Mouse (Mus musculus) adrenal gland, adult 18-20 months (tissue): Measurements from ENCODE around the gene Ephb4. TPM values are rescaled to one million over a fixed set of nuclear protein-coding genes. Genes with fewer than 3 reads are reported as not detected.

ENCODE experiments used
- DNase-seq, 2 experiments: peaks; one replicate each; pipeline ENCODE4 v3.0.0; 2021 to 2022; ENCODE audit warnings: low spot score in 2 of 2
- total RNA-seq, 2 experiments: library from RNA; stranded (reverse); gene quantifications; 1 replicate in 1 of 2; 2 replicates in 1 of 2; pipeline ENCODE4 v1.2.3; 2021

Ephb4 gene
- total RNA-seq, 2 experiments from 2014 or later, result 42.4 to 47.0 TPM

DNA sequence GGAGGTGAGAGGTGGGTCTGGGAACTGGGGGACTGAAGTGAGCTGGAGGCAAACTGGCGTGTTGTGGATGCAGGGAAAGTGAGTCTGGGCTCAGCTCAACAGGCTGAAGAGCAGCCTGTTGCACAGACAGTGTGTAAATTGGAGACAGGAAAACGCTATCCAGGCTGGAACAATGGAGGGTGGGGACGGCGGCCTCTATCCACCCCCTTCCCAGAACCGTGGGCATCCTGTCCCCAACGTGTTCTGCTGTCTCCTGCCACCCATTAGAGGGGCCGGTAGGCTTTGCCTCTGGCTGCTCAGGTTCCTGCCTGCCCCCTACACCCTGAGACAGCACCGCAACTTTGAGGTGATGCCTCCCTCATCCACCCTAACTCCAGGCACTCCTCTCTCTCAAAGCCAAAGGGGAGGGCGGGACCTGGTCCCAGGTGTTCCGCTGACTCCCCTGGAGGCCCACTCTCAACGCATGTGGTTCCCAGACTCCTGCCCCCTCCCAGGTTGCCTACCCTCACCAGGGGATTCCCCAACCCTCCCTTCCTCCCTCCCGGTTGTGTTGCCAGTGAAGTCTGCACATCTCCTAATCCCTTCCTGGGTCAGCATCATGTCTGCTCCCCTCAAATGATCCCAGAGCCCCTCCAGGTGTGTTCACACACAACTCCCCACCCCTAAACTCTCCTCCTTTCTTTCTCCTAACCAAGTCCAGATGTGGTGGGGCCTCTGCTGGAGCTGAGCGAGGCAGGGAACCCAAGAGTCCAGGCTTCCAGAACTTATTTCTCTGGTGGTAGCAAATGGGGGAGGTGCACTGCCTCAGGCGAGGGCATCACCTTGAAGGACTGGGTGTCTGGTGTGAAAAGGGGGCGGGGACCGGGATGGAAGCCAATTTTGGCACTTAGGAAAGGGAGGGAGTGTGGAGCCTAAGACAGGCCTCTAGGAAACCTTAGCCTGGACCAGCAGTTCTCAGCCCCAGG lies 2.4 kb downstream of the Ephb4 start:
- DNase-seq, result no peak

DNA sequence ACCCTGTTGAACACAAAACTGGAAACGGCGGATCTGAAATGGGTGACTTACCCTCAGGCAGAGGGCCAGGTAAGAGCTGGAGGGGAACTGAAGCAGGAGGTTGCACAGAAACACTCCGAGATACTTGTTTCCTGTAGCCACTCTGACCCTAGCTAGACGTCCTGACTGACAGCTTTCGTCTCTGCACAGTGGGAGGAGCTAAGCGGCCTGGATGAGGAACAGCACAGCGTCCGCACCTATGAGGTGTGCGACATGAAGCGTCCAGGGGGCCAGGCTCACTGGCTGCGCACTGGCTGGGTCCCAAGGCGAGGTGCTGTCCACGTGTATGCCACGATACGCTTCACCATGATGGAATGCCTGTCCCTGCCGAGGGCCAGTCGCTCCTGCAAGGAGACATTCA lies 4.2 kb downstream of the Ephb4 start:
- DNase-seq, result no peak

DNA sequence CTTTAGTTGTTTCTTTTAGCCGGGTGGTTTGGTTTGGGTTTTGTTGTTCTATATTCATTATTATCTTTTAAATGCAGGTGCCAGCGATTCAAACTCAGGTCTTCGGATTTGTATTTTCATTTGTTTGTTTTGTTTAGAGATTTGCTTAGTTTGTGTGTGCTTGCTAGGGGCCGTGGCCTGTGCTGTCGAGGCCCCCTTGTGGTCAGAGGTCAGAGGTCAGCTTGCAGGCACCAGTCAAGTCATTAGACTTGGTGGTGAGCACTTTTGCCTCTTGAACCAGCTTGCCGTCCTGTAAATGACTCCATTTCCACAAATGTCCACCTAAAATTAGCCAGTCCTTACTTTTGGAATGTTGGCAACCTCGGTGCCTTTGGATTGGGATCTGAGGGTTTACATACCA lies 8.5 kb downstream of the Ephb4 start:
- DNase-seq, result no peak

DNA sequence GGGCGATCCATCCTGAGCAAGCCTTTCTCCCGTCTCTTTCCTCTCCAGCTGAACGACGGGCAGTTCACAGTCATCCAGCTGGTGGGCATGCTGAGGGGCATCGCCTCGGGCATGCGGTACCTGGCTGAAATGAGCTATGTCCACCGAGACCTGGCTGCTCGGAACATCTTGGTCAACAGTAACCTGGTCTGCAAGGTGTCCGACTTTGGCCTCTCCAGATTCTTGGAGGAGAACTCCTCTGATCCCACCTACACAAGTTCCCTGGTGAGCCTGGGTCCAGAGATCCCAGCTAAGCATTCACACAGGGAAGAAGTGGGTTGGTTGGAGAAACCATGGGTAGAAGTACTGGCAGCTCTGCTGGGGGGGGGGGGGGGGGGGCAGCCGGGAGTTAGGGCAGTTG lies 19.8 kb downstream of the Ephb4 start:
- no peak for DNase-seq

DNA sequence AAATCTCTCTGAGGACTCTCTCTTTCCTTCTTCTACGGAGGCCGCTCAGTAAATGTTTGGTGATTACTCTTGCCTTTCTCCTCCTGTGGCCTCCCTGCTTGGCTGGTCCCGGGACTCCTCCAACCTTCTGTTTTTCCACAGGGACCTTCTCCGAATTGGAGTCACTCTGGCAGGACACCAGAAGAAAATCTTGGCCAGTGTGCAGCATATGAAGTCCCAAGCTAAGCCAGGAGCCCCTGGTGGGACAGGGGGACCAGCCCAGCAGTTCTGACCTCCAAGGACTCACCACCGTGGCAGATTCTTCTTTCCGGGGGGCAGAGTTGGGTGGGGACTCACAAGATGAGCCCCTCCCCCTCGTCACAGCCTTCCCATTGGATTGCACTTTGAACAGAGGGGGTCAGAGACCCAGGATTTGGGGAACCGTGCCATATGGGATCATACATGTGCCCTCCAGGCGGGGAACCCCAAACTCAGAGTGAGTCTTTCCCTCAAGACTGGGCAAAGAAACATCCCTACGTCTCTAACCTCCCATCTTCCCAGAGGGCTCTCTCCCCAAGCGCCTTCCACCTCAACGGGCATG lies 23.6 kb downstream of the Ephb4 start:
- no peak for DNase-seq

DNA sequence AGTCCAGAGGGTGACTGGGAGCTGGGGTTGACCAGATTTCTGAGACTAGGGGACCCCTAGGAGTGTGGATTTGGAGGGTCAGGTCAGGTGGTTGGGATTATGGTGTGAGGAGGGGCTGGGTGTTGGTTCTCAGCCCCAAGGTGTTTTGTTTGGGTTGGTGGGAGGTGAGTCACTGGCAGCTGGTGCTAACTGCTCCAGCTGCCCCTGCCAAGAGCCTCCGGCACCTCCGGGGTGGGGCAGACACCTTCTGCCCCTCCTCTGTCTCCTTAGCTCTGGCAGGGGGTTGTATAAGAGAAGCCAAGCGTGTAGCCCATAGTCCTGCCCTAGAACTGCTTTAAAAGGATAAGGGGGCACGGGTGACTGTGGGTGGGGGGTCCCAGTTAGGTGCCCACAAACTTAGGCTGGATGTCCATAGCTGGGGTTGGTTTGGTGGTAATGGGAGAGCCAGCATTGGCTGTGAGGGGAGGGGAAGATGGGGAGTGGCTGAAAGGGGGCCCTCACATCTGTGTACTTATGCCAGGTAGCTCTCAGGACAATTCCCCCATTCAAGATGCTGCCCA lies 24.7 kb downstream of the Ephb4 start:
- DNase-seq, result no peak

DNA sequence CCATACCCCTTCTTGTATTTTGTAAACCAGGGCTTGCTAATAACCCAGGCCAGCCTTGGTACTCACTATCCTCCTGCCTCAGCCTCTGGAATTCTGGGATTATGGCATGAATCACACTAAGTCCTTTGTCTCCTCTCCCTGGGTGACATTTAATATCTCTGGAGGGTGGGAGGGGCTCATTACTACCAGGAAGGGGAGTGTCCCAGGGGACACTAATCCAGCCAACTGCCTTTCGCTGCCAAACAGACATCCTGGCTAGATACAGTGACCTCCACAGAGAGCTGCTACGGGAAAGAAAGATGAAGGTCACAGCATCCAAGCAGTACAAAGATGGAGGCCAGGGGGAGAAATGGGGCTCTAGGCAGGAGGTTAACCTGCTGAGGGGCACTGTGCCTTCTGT lies 25.7 kb downstream of the Ephb4 start:
- DNase-seq, result no peak

DNA sequence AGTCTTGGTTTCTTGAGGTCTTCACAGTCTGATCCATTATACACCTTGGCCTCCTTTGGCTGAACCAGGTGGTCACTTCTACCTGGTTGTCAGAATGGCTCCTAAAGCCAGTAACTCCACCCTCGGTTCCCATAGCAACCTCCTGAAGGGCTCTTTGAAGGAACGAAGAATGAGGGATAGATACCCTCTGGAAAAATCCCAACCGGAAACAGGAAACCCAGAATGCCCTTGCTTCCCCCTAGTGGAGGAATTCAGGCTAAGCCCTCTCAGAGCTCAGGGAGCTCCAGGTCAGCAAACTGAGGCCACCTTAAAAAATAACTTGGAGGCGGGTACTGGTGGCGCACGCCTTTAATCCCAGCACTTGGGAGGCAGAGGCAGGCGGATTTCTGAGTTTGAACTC lies 26.3 kb downstream of the Ephb4 start:
- no peak for DNase-seq

DNA sequence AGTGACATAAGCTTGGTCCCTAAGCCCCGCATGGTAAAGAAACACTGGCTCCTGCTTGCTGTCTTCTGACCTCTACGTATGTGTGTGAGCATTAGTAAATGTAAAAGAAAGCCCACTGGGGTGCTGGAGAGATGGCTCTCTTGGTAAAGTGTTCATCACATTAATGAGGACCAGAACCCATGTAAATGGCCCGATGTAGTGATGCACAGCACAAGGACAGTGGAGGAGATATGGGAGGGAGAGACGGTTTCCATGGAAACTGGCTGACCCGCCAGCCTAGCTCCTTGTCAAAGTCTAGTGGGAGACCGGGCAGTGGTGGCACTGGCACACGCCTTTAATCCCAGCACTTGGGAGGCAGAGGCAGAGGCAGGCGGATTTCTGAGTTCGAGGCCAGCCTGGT lies 26.8 kb downstream of the Ephb4 start:
- DNase-seq, result no peak

DNA sequence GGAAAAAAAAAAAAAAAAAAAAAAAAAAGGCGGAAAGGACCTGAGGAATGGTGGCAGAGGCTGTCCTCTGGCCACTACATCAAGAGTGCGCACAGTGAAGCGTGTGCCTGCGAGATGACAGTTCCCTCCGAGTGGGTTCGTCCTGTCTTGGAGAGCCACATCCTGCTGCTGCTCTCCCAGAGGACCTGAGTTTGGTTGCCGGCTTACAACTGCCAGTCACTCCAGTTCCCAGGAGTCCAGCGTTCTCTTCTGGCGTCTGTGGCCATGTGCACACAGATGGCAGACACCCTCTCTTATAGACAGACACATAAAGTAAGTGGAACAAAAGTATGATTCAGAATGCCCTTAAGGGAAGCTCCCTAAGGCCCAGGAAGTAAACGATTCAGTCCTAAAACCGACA lies 27.3 kb downstream of the Ephb4 start:
- DNase-seq, result no peak

DNA sequence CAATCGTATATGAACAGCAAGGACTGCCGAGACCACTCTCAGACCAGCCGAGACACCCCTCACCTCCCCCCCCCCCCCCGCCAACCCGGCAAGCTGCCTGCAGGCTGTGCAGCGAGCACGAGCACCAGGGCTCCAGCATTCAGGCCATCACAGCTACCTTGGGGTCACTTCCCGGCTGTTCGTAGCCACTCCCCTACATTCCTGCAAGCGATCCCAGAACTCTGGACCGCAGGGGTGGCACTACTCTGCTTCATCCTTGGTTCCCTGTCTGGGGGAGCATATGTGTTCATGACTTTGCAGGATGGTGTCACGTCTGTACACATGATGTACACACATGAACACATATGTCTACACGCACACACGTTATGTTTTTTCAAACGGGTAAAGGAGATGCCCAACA lies 27.7 kb downstream of the Ephb4 start:
- no peak for DNase-seq

DNA sequence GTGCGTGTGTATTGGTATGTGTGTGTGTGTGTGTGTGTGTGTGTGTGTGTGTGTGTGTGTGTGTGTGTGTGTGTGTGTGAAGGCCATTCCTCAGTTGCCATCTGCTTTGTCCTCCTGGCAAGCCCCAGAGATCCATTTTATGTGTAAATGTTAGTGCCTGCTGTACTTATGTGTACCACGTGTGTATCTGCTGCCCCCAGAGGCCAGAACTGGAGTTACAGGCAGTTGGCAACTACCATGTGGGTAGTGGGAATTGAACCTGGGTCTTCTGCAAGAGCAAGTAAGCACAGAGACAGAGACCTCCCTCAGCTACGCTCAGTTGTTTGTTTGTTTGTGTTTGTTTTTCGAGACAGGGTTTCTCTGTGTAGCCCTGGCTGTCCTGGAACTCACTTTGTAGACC lies 31.2 kb downstream of the Ephb4 start:
- DNase-seq, result peak; percentile 46 to 62

DNA sequence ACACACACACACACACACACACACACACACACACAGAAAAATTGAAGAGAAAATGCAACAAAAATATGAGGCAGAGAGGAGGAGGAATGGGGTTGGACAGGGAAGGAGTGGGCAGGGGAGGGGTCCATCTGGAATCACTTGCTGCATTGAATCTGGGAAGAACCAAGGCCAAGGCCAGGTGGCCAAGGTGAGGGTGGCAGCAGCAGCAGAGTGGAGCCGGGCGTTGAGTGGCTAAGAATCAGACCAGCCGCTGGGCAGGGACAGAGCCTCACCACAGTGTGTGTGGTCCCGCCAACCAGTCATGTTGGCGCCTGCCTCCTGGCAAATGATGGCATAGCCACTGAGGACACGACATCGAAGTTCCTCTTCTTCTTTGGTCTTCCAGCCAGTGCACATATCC lies 33.5 kb downstream of the Ephb4 start:
- DNase-seq, result no peak

DNA sequence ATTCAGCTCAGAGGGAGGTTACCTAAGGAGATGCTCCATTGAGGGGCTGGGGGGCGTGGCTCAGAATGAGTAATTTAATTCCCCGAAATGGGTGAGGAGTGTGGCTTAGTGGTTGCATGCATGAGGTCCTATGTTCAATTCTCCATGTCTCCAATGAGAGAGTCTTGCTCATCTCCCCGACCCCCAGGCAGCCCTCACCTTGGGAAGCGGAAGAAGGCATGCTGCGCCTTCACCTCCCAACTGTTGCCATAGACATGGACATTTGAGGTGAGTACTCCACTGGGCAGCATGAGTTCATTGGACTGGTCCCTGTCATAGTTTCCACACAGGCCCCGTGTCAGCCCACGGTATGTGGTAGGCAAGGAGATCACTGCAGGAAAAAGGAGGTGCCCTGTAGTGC lies 36.8 kb downstream of the Ephb4 start:
- DNase-seq, result no peak

DNA sequence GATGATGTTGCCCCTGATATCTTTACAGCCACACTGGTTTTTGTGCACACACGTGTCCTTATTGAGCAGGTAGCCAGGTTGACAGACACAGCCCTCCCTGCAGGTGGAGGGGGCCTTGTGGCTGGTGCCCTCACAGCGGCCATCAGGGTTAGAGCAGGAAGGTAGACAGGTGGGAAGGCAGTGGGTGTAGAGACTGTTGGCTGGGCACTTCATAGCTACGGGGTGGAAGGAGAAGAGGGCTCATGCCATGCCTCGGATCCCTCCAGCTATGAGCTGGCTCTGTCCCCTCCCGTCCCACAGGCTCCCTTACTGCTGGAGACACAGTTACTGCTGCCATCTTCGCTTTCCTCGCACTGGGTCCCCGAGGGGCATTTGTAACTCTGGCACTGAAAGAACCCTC lies 41.7 kb downstream of the Ephb4 start:
- no peak for DNase-seq

DNA sequence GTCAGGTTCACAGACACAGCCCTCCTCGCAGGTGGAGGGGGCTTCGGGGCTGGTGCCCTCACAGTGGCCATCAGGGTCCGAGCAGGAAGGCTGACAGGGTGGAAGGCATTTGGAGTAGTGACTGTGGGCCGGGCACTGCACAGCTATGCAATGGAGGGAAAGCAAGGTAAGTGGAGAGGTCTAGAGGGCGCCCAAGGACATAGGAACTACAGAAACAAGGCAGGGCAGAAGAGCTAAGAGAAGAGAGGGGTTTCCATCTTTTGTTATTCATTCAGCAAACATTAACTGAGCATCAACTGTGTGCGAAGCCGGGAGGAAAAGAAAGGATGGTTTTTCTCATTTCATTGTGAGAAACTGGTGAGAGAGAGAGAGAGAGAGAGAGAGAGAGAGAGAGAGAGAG lies 44.5 kb downstream of the Ephb4 start:
- DNase-seq, result no peak

DNA sequence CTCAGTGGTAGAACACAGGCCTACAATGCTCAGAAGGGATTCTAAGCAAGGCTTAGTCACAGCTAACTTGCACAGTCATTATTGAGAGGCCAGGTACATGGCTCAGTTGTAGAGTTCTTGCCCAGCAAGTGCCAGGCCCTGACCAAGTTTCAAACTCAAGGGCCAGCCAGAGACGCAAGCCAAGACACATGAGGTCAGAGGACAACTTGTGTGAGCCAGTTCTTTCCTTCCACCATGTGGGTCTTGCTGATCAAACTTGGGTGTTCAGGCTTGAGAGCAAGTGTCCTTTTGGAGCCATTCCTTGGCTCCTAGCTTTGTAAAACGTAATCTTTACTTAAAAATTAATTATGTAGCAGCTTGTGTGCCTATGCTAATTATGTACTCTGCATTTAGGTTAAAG lies 54.2 kb downstream of the Ephb4 start:
- DNase-seq, result no peak

DNA sequence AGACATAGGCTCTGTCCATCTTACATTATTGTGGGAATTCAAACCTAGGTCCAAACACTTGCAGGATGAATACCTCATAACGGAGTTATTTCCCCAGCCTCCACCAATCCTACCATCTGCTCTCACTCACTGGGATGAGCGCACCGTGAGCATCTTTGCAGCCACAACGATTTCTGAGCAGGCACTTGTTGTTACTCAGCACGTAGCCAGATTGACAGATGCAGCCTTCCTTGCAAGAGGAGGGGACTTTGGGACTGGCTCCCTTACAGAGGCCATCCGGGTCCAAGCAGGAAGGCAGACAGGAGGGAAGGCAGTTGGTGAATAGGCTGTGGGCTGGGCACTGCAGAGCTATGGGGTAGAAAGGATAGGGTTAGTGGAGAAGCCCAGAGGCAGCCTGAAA lies 59.5 kb downstream of the Ephb4 start:
- DNase-seq, result no peak

DNA sequence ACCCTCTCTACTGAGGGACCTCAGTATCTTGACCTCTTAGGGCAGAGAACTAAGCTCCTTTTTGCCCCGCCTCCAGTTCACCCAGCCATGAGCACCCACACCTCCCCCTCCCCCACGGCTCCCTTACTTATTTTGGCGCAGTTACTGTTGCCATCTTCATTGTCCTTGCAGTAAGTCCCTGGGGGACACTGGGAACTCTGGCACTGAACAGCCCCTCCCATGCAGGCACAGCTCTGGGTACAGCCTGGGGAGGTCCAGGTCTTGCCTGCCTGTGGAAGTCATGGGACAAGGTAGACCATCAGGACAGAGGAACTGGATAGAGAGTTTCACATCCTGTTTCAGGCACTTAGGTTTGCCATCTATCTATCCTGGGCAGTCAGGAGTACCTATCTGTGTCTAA lies 60.2 kb downstream of the Ephb4 start:
- no peak for DNase-seq

DNA sequence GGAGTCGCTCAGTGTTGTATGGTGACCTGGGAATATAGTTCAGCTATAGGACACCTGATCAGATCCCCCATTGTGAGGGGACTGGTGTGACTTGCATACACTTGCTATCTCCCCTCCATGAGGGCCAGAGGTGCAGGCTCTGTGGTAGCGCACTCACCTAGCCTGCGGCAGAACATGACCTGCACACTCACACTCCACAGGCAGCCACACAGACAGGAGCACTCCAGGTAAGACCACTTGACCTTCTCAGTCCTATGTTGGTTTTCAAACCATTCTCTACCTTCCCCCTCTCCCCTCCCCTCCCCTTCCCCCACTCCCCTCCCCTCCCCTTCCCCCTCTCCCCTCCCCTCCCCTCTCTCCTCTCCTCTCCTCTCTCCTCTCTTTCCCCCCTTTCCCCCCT lies 60.6 kb downstream of the Ephb4 start:
- DNase-seq, result no peak

DNA sequence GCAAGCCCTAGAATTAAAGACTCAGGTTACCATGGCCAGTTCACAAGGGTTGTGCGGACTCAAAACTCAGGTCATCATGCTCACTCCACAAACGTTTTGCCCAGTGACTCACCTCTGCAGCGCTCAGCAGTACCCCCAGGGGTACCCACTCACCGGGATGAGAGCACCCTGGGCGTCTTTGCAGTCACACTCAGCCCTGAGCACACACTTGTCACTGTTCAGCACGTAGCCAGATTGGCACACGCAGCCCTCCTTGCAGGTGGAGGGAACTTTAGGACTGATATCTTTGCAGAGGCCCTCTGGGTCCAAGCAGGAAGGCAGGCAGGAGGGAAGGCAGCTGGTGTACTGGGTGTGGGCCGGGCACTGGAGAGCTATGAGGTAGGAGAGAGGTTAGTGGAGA lies 61.3 kb downstream of the Ephb4 start:
- no peak for DNase-seq

DNA sequence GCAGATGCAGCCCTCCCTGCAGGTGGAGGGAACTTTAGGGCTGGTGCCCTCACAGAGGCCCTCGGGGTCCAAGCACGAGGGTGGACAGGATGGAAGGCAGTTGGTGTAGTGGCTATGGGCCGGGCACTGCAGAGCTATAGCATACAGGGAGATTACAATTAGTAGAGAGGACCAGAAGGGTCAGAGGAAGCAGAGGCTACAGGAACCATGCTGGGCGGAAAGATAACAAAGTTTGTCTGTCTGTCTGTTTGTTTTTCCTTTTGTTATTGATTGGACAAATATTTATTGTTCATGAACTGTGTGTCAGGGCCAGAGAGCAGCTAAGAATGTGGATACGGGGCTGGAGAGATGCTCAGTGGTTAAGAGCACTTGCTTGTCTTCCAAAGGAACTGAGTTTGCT lies 64.3 kb downstream of the Ephb4 start:
- DNase-seq, result no peak

DNA sequence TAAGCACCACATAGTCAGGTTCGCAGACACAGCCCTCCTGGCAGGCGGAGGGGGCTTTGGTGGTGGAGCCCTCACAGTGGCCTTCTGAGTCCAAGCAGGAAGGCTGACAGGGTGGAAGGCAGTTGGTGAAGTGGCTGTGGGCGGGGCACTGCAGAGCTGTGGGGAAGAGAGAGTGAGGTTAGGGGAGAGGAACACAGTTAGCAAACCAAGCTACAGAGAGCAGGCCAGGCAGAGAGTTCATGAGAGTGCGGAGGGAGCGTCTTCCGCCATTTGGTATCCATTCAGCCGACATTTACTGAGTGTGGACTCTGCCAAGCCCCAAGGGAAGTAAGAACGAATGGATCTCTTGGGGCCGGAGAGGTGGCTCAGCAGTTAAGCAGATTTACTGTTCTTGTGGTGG lies 69.2 kb downstream of the Ephb4 start:
- no peak for DNase-seq
